Mouse (Mus musculus) G1E (cell line): ENCODE measurements around the gene Atf7ip.

Source experiments
- CTCF ChIP-seq: IDR thresholded peaks from 2 replicates; pipeline ENCODE4 v1.5.1; 2012; ENCODE audit warnings: low read depth, low read length, inconsistent platforms, mixed read lengths
- GATA1 ChIP-seq: IDR thresholded peaks from 2 replicates; pipeline ENCODE4 v1.6.1; 2012; ENCODE audit warnings: borderline replicate concordance, low read length, inconsistent platforms, mixed read lengths
- POLR2AphosphoS5 ChIP-seq: IDR thresholded peaks from 2 replicates; pipeline ENCODE4 v1.6.1; 2012; ENCODE audit warnings: low read depth, low read length, inconsistent platforms; ENCODE audit not compliant: insufficient replicate concordance
- TAL1 ChIP-seq: conservative IDR thresholded peaks from 2 replicates; pipeline ENCODE4 v1.6.1; 2012; ENCODE audit warnings: low read depth, low read length, inconsistent platforms, mixed read lengths

DNA sequence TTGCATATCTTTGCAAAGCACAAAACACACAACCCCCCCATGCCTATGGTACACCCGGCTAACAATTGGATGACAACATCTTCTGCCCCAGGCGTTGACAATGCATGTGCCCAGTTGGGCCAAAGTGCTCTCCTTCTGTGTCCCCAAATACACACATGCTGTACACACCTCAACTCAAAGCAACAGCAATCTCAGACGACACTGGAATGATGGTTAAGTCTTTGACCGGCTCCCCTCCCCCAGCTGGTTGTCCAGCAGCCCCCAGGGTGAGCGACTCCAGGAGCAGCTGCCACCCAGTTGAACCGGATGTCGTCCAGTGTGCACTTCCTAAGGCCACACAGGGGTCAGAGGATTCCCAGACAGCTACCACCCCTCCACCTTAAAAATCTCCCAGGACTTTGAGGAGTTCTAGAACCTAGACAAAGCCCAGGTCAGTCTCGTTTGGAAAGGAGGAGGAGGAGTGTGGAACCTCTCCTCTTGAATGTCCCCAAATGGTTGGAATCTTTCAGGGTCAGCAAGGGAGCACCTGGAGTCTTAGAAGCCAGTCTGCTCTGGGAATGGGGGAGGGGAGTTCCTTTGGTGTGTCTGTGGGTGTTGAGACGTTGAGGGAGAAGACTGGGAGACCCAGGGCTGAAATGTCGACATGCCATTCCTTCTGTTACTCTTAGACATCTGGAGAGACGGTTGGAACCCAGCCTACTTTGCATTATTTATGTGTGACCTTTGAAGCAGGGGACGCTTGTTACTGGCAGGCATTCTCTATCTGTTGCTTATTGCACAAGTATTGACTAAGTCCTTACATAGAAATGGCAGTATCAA lies 36.8 kb upstream of the Atf7ip start:
- TF ChIP-seq CTCF (no peak), POLR2AphosphoS5 (no peak), GATA1 (no peak), TAL1 (no peak)
